Mouse (Mus musculus) heart, postnatal 0 days (tissue): ENCODE measurements around the gene Cd99l2.

Experiments
- CTCF ChIP-seq: IDR thresholded peaks from 2 replicates; pipeline ENCODE4 v1.5.1; 2016; ENCODE audit warnings: antibody characterized with exemption, control low read depth, low read depth
- EP300 ChIP-seq: IDR thresholded peaks from 2 replicates; pipeline ENCODE4 v1.6.1; 2016; ENCODE audit warnings: antibody characterized with exemption, low read depth

DNA sequence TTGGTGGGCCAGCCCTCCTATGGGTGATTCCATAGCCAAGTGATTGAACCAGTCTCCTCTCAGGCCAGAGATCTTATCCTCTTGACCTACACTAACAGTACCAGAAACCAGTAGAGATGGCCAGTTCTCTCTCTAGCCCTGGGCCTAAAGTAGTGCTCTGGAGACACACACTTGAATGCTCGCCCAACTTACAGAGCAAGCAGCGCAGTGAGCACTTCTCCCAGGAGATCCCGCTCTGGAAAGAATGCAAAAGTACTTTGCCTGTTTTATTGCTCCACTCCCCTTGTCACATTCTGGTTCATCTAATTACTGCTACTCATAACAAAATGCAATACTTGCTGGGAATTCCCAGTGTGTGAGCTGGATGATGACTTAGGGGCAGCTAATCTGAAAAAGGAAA, 25.2 kb downstream of the Cd99l2 start:
- no peak for TF ChIP-seq CTCF
- no peak for TF ChIP-seq EP300
